9 mouse cellular contexts compared by ENCODE assay signal in genomic region chr17:45544873-45545277, GRCm38 (mm10). TPM values are rescaled to one million over a fixed set of nuclear protein-coding genes. Genes with fewer than 3 reads are reported as not detected.
A peak's percentile ranks its signal among the peaks of the same experiment; 100 is the strongest.
DNase-seq lines count a peak whose midpoint lies in the region; ATAC-seq lines count a peak whose summit lies in the region.
"Had no signal": no experiment of that assay in that cellular context is flagged by ENCODE, and none has a peak within 500 bp of the region (broad histone marks: within the 10 kb centered on the region; RNA-seq: fewer than 3 reads in every experiment).

No protein-coding gene starts in this region.

- H3K27ac ChIP-seq in heart, embryonic 10.5 days: no peak overlapping the region
- H3K27ac ChIP-seq in intestine, embryonic 15.5 days: no peak overlapping the region
- H3K27ac ChIP-seq: liver, embryonic 15.5 days had no signal

- no peak for ATAC-seq in intestine, embryonic 15.5 days
- ATAC-seq in monocyte, adult 5-6 weeks (replicated peaks; ENCODE audit: insufficient number of reproducible peaks, low FRiP score, low TSS enrichment, poor library complexity, severe bottlenecking): no peak

- peak overlapping the region; percentile 50 for H3K4me2 ChIP-seq in intestine, embryonic 15.5 days (replicated peaks)

- H3K9me3 ChIP-seq in heart, embryonic 10.5 days: no peaks in the 10 kb centered on the region
- no peaks in the 10 kb centered on the region for H3K9me3 ChIP-seq in intestine, embryonic 15.5 days
- H3K9me3 ChIP-seq: liver, embryonic 15.5 days had no signal

- WGBS in heart, embryonic 10.5 days: under 1% methylated on average over 46 of the region's 46 CpGs
- 21% methylated on average over 46 of the region's 46 CpGs for WGBS in intestine, embryonic 15.5 days

- 0 out of 2 replicates have a peak, but pooled peaks cover 2% of the 10 kb centered on the region for H3K36me3 ChIP-seq in heart, embryonic 10.5 days
- no peaks in the 10 kb centered on the region for H3K36me3 ChIP-seq in intestine, embryonic 15.5 days
- H3K36me3 ChIP-seq: liver, embryonic 15.5 days had no signal

- H3K27me3 ChIP-seq in heart, embryonic 10.5 days (ENCODE audit: insufficient read depth, poor library complexity, severe bottlenecking): peaks cover 100% of the 10 kb centered on the region
- peaks cover 84% of the 10 kb centered on the region for H3K27me3 ChIP-seq in intestine, embryonic 15.5 days (replicated peaks)

- peaks cover 35% of the 10 kb centered on the region for H3K4me1 ChIP-seq in heart, embryonic 10.5 days
- H3K4me1 ChIP-seq in intestine, embryonic 15.5 days (replicated peaks): peaks cover 21% of the 10 kb centered on the region

- no peak overlapping the region for H3K9ac ChIP-seq in intestine, embryonic 15.5 days
- H3K9ac ChIP-seq: liver, embryonic 15.5 days had no signal

- peak overlapping the region; percentile 54 for H3K4me3 ChIP-seq in heart, embryonic 10.5 days
- peak overlapping the region; percentile 15 for H3K4me3 ChIP-seq in intestine, embryonic 15.5 days (replicated peaks)
- H3K4me3 ChIP-seq: liver, embryonic 15.5 days had no signal

- no peak for DNase-seq in heart, embryonic 10.5 days (ENCODE audit: low spot score)
- no peak for DNase-seq in heart, postnatal 14 days
- DNase-seq in right cerebral cortex, postnatal 25 days: peak; percentile 40
- DNase-seq in right cerebral cortex, adult 2 months (ENCODE audit: low spot score in 2 of 2): no peak
- DNase-seq in urinary bladder, postnatal 14 days (ENCODE audit: low spot score): no peak
- no peak for DNase-seq in adrenal gland, postnatal 10 days

- intact Hi-C loops in heart, postnatal 14 days (cut with DNase I): no loop called here

RNA-seq across cellular contexts. Expression of gene Tmem151b, which starts 4.6 kb away (rescaled TPM):
- polyA plus RNA-seq in heart, embryonic 10.5 days (2016; fragmentation: Nextera tagmentation; extraction: Ambion mirVana): 0.84 and 1.7 TPM in 2 replicates
- under 1 TPM; 0.07 to 0.49 TPM for total RNA-seq in heart, postnatal 14 days (2021)
- polyA plus RNA-seq in intestine, embryonic 15.5 days (2015; fragmentation: Nextera tagmentation; extraction: Ambion mirVana): 2.5 and 2.7 TPM in 2 replicates
- 0.10 to 0.32 TPM in 2 of 3 replicates, not detected in the other for total RNA-seq in monocyte, adult 5-6 weeks (2017)
- total RNA-seq in adrenal gland, postnatal 10 days (2021): 1 to 10 TPM; 1.2 to 3.1 TPM

RNA-seq across cellular contexts. Expression of gene Nfkbie, which starts 10.6 kb away (rescaled TPM):
- polyA plus RNA-seq in heart, embryonic 10.5 days (2016; fragmentation: Nextera tagmentation; extraction: Ambion mirVana): 2.8 and 3.7 TPM in 2 replicates
- 1 to 10 TPM; 1.5 to 2.1 TPM for total RNA-seq in heart, postnatal 14 days (2021)
- 4.8 and 4.9 TPM in 2 replicates for polyA plus RNA-seq in intestine, embryonic 15.5 days (2015; fragmentation: Nextera tagmentation; extraction: Ambion mirVana)
- 55.6 to 60.0 TPM (median 55.9 TPM) in 3 replicates for total RNA-seq in monocyte, adult 5-6 weeks (2017)
- 1 to 10 TPM; 4.4 to 6.2 TPM for total RNA-seq in adrenal gland, postnatal 10 days (2021)

RNA-seq across cellular contexts. Expression of gene Slc35b2, which starts 18.8 kb away (rescaled TPM):
- 107 and 118 TPM in 2 replicates for polyA plus RNA-seq in heart, embryonic 10.5 days (2016; fragmentation: Nextera tagmentation; extraction: Ambion mirVana)
- total RNA-seq in heart, postnatal 14 days (2021): 10 to 100 TPM; 28.8 to 29.9 TPM
- 124 and 128 TPM in 2 replicates for polyA plus RNA-seq in intestine, embryonic 15.5 days (2015; fragmentation: Nextera tagmentation; extraction: Ambion mirVana)
- 26.7 to 47.1 TPM (median 39.0 TPM) in 3 replicates for total RNA-seq in monocyte, adult 5-6 weeks (2017)
- total RNA-seq in adrenal gland, postnatal 10 days (2021): 10 to 100 TPM; 65.9 TPM

RNA-seq across cellular contexts. Expression of gene Tcte1, which starts 21.6 kb away (rescaled TPM):
- polyA plus RNA-seq in heart, embryonic 10.5 days (2016; fragmentation: Nextera tagmentation; extraction: Ambion mirVana): 0.36 and 0.80 TPM in 2 replicates
- total RNA-seq in heart, postnatal 14 days (2021): under 1 TPM in 1 of 2 experiments, not detected in 1; 0.12 TPM
- 0.13 and 0.33 TPM in 2 replicates for polyA plus RNA-seq in intestine, embryonic 15.5 days (2015; fragmentation: Nextera tagmentation; extraction: Ambion mirVana)
- not detected in 3 replicates for total RNA-seq in monocyte, adult 5-6 weeks (2017)
- total RNA-seq in adrenal gland, postnatal 10 days (2021): not detected

RNA-seq across cellular contexts. Expression of gene Hsp90ab1, which starts 28.2 kb away (rescaled TPM):
- 1,633 and 1,893 TPM in 2 replicates for polyA plus RNA-seq in heart, embryonic 10.5 days (2016; fragmentation: Nextera tagmentation; extraction: Ambion mirVana)
- 100 to 1,000 TPM; 897 to 986 TPM for total RNA-seq in heart, postnatal 14 days (2021)
- polyA plus RNA-seq in intestine, embryonic 15.5 days (2015; fragmentation: Nextera tagmentation; extraction: Ambion mirVana): 1,578 and 1,609 TPM in 2 replicates
- total RNA-seq in monocyte, adult 5-6 weeks (2017): 826 to 1,618 TPM (median 1,101 TPM) in 3 replicates
- 1,000 to 10,000 TPM; 1,111 to 1,198 TPM for total RNA-seq in adrenal gland, postnatal 10 days (2021)
